Mouse (Mus musculus): ENCODE measurements at regions not wholly inside any gene's neighbourhood (a gene's known extent, or its start where the extent isn't known, plus 50 kb on each side); places are given as distances from the start of the nearest gene placed in this dataset.

DNA sequence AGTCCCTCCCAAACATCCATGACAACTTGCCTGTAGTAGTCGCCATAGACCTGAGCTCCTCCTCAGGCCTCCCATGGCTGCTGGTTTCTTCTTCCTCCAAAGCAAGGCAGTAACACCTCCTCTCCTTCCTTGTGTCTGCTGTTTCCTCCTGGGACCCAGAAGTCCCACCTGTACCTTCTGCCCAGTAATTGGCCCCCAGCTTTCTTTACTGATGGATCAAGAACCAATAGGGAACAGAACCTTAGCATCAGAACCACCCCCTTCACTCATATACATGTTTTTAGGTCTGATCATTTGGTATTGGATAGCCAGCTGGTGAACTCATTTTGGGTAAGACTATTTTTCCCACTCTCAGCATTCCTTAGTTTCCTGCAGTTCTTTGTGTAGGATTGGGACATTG, 735.7 kb upstream of the Chordc1 start:
- H3K36me3 ChIP-seq (ENCODE audit: control insufficient read depth, insufficient read depth, low read length, poor library complexity, severe bottlenecking): no peaks in the 10 kb centered on the region
- peak overlapping the region; percentile 58; the same call in 1 of the 2 replicates for H3K27ac ChIP-seq (ENCODE audit: insufficient read depth, low read depth, low read length, poor library complexity, severe bottlenecking)

GRCm38 (mm10) chr9:17557611-17558370, 734.1 kb upstream of the Chordc1 start:
- Histone ChIP-seq H3K4me3 (ENCODE audit: insufficient read depth in 1 of 2, low read depth in 1 of 2, low read length in 2 of 2, poor library complexity in 1 of 2, severe bottlenecking in 1 of 2) (peak overlapping the region; percentile 25 to 45), H3K9me3 (ENCODE audit: control insufficient read depth, insufficient read depth, low read depth, low read length) (no peaks in the 10 kb centered on the region), H3K36me3 (ENCODE audit: control insufficient read depth, insufficient read depth, low read length, poor library complexity, severe bottlenecking) (no peaks in the 10 kb centered on the region), H3K27ac (ENCODE audit: insufficient read depth, low read depth, low read length, poor library complexity, severe bottlenecking) (peak overlapping the region; percentile 94), H3K4me1 (ENCODE audit: control insufficient read depth in 2 of 2, insufficient read depth in 2 of 2, low read length in 2 of 2, poor library complexity in 1 of 2) (peaks cover 3 to 5% of the 10 kb centered on the region in 2 experiments; a peak in 3 of 4 replicates), H3K9ac (ENCODE audit: insufficient read depth, low read depth, low read length, poor library complexity, severe bottlenecking) (peak overlapping the region; percentile 56; the same call in 1 of the 2 replicates)
- in situ Hi-C loops (cut with MboI; ENCODE audit: low sequenced_read_pairs in 2 of 2, unreplicated experiment in 2 of 2): no loop called here
- TF ChIP-seq CHD2 (IDR thresholded peaks at IDR 0.05; ENCODE audit: low read depth, low read length) (0 out of 2 replicates have a peak, but pooled peaks have one; percentile 39), ZC3H11A (IDR thresholded peaks at IDR 0.05; ENCODE audit: borderline replicate concordance, low read depth, low read length) (no peak), ZNF384 (IDR thresholded peaks at IDR 0.05; ENCODE audit: low read depth, low read length) (no peak), MAFK (IDR thresholded peaks at IDR 0.05; ENCODE audit: insufficient read depth, low read depth, low read length) (peak; percentile 83)
- peak; percentile 65 for DNase-seq (ENCODE audit: low read depth, low spot score)

More for the DNA sequence above, 735.7 kb upstream of the Chordc1 start:
- H3K4me1 ChIP-seq (ENCODE audit: control insufficient read depth in 2 of 2, insufficient read depth in 2 of 2, low read length in 2 of 2, poor library complexity in 1 of 2): peaks cover 3 to 5% of the 10 kb centered on the region in 2 experiments; a peak in 3 of 4 replicates
- H3K9ac ChIP-seq (ENCODE audit: insufficient read depth, low read depth, low read length, poor library complexity, severe bottlenecking): peak overlapping the region; percentile 52; the same call in 1 of the 2 replicates
- H3K9me3 ChIP-seq (ENCODE audit: control insufficient read depth, insufficient read depth, low read depth, low read length): no peaks in the 10 kb centered on the region
- peak overlapping the region; percentile 65 for H3K4me3 ChIP-seq (ENCODE audit: insufficient read depth in 1 of 2, low read depth in 1 of 2, low read length in 2 of 2, poor library complexity in 1 of 2, severe bottlenecking in 1 of 2)
- DNase-seq (ENCODE audit: low read depth, low spot score): peak; percentile 30
- TF ChIP-seq ZC3H11A (IDR thresholded peaks at IDR 0.05; ENCODE audit: borderline replicate concordance, low read depth, low read length): no peak
- TF ChIP-seq CHD2 (IDR thresholded peaks at IDR 0.05; ENCODE audit: low read depth, low read length): no peak
- no peak for TF ChIP-seq MAFK (IDR thresholded peaks at IDR 0.05; ENCODE audit: insufficient read depth, low read depth, low read length)
- no peak for TF ChIP-seq ZNF384 (IDR thresholded peaks at IDR 0.05; ENCODE audit: low read depth, low read length)
- TF ChIP-seq HCFC1 (IDR thresholded peaks at IDR 0.05; ENCODE audit: borderline replicate concordance, insufficient read depth, low read length): no peak
- in situ Hi-C loops (cut with MboI; ENCODE audit: low sequenced_read_pairs in 2 of 2, unreplicated experiment in 2 of 2): no loop called here

DNA sequence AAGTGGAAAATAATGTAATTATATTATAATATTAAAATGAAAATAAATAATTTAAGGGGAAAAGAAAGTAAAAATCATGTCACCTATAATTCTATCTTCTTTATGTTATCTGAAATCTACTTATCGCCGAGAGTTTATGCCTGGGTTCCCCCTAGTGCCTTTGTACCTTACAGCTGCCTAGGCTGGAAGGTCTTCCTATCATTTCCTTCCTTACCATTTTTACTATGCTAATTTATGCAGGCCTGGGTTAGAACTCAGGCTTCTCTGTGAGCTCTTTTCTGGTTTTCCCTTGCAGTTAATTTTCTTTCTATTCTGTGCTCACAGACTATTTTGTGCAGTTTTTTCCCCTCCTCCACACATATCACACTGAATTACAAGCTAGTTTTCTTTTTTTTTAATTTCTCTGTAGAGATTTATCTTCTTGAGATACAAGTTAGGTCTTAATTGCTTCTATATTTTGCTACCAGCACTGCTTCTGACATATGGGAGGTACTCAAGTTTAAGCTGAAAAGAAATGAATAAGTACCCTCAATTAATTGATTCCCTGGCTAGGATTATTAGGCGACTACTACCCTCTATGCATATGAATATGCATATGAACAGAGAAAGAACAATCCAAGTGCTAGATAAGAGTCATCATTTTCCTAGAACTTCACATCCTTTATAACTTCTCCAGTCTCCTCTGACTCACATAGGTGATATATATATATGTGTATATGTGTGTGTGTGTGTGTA, 724.0 kb upstream of the Chordc1 start:
- H3K4me1 ChIP-seq (ENCODE audit: control insufficient read depth in 2 of 2, insufficient read depth in 2 of 2, low read length in 2 of 2, poor library complexity in 1 of 2): no peaks in the 10 kb centered on the region
- no peaks in the 10 kb centered on the region for H3K36me3 ChIP-seq (ENCODE audit: control insufficient read depth, insufficient read depth, low read length, poor library complexity, severe bottlenecking)
- no peak for DNase-seq (ENCODE audit: low read depth, low spot score)
- no peak overlapping the region for H3K9ac ChIP-seq (ENCODE audit: insufficient read depth, low read depth, low read length, poor library complexity, severe bottlenecking)
- no peak overlapping the region for H3K27ac ChIP-seq (ENCODE audit: insufficient read depth, low read depth, low read length, poor library complexity, severe bottlenecking)
- no peak for TF ChIP-seq ZNF384 (IDR thresholded peaks at IDR 0.05; ENCODE audit: low read depth, low read length)
- TF ChIP-seq MAFK (IDR thresholded peaks at IDR 0.05; ENCODE audit: insufficient read depth, low read depth, low read length): no peak
- no peak for TF ChIP-seq HCFC1 (IDR thresholded peaks at IDR 0.05; ENCODE audit: borderline replicate concordance, insufficient read depth, low read length)
- no peak for TF ChIP-seq CHD2 (IDR thresholded peaks at IDR 0.05; ENCODE audit: low read depth, low read length)
- no peak for TF ChIP-seq ZC3H11A (IDR thresholded peaks at IDR 0.05; ENCODE audit: borderline replicate concordance, low read depth, low read length)
- in situ Hi-C loops (cut with MboI; ENCODE audit: low sequenced_read_pairs in 2 of 2, unreplicated experiment in 2 of 2): no loop called here
- no peaks in the 10 kb centered on the region for H3K9me3 ChIP-seq (ENCODE audit: control insufficient read depth, insufficient read depth, low read depth, low read length)
- no peak overlapping the region for H3K4me3 ChIP-seq (ENCODE audit: insufficient read depth in 1 of 2, low read depth in 1 of 2, low read length in 2 of 2, poor library complexity in 1 of 2, severe bottlenecking in 1 of 2)

DNA sequence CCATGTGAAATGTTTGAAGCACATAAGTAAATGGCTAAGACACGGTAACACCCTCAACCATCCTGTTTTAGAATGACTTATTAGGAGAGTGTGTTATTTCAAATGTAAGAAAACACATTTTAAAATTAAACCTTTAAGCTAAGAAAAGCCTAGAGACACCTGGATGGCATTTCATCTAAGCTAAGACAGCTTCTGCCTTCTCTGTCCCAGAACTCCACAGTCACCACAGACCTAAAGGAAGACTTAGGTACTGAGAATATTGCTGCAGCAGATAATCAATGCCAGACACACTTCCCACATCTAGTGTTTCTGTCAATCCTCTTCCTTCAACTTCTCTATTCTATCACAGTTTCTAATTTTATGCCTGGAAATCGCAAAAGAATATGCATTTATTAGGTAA, 704.4 kb upstream of the Chordc1 start:
- Histone ChIP-seq H3K27ac (ENCODE audit: insufficient read depth, low read depth, low read length, poor library complexity, severe bottlenecking) (no peak overlapping the region), H3K9ac (ENCODE audit: insufficient read depth, low read depth, low read length, poor library complexity, severe bottlenecking) (no peak overlapping the region), H3K9me3 (ENCODE audit: control insufficient read depth, insufficient read depth, low read depth, low read length) (no peaks in the 10 kb centered on the region), H3K36me3 (ENCODE audit: control insufficient read depth, insufficient read depth, low read length, poor library complexity, severe bottlenecking) (no peaks in the 10 kb centered on the region), H3K4me1 (ENCODE audit: control insufficient read depth in 2 of 2, insufficient read depth in 2 of 2, low read length in 2 of 2, poor library complexity in 1 of 2) (no peaks in the 10 kb centered on the region), H3K4me3 (ENCODE audit: insufficient read depth in 1 of 2, low read depth in 1 of 2, low read length in 2 of 2, poor library complexity in 1 of 2, severe bottlenecking in 1 of 2) (no peak overlapping the region)
- in situ Hi-C loops (cut with MboI; ENCODE audit: low sequenced_read_pairs in 2 of 2, unreplicated experiment in 2 of 2): no loop called here
- TF ChIP-seq MAFK (IDR thresholded peaks at IDR 0.05; ENCODE audit: insufficient read depth, low read depth, low read length) (no peak), ZC3H11A (IDR thresholded peaks at IDR 0.05; ENCODE audit: borderline replicate concordance, low read depth, low read length) (no peak), CHD2 (IDR thresholded peaks at IDR 0.05; ENCODE audit: low read depth, low read length) (no peak), HCFC1 (IDR thresholded peaks at IDR 0.05; ENCODE audit: borderline replicate concordance, insufficient read depth, low read length) (no peak), ZNF384 (IDR thresholded peaks at IDR 0.05; ENCODE audit: low read depth, low read length) (no peak)
- DNase-seq (ENCODE audit: low read depth, low spot score): no peak

Data from ES-E14 (cell line).